Mouse (Mus musculus) spleen, adult 2 months (tissue): Measurements from ENCODE around the gene Asgr1.

Experiments
- CTCF ChIP-seq: fragments of 200-500 bp; IDR thresholded peaks from 2 replicates; pipeline ENCODE4 v1.5.1; 2011; ENCODE audit warnings: mild to moderate bottlenecking, inconsistent platforms; ENCODE audit not compliant: insufficient read depth, insufficient read length, insufficient replicate concordance; ENCODE audit errors: extremely low read depth
- POLR2A ChIP-seq: fragments of 200-500 bp; IDR thresholded peaks from 2 replicates; pipeline ENCODE4 v1.6.1; 2011; ENCODE audit warnings: low read depth, low read length, inconsistent platforms

DNA sequence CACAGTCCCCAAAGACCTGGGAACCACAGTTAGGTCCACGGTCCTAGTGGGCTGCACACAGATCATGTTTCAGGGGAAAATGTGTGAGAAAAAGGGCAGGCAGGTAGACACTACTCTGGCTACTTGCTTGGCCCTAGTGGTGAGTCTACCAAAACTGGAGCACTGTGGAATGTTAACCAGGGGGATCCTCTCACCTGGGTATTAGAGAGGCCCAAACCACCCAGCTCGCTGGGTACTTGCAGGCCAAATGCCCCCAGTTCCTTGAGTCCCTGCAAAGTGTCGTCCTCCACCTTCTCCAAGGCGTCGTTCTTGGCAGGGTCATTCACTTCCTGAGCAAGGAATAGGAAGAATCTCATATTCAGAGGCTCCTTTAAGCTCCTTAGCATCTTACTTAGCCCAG, 39.8 kb upstream of the Asgr1 start:
- TF ChIP-seq CTCF: no peak
- no peak for TF ChIP-seq POLR2A
